Mouse (Mus musculus) lung, adult 2 months (tissue): ENCODE measurements around the gene Apbb2. TPM values are rescaled to one million over a fixed set of nuclear protein-coding genes. Genes with fewer than 3 reads are reported as not detected.

ENCODE experiments used
- DNase-seq: peaks from one replicate; pipeline ENCODE4 v3.0.0; 2022
- H3K4me1 ChIP-seq: fragments of 200-500 bp; 2 replicates; pipeline ENCODE4 v1.6.1; 2011; ENCODE audit warnings: low read length; ENCODE audit not compliant: control insufficient read depth, insufficient read depth
- H3K4me3 ChIP-seq: fragments of 200-500 bp; replicated peaks from 2 replicates; pipeline ENCODE3; 2011; ENCODE audit warnings: low read depth, mild to moderate bottlenecking, control low read depth, low read length; ENCODE audit errors: extremely low read depth
- CTCF ChIP-seq: fragments of 200-500 bp; IDR thresholded peaks from 2 replicates; pipeline ENCODE4 v1.5.1; 2011; ENCODE audit warnings: mild to moderate bottlenecking, low read length, control low read depth; ENCODE audit not compliant: insufficient read depth
- POLR2A ChIP-seq: fragments of 200-500 bp; IDR thresholded peaks from 2 replicates; pipeline ENCODE4 v1.6.1; 2011; ENCODE audit warnings: low read depth, mild to moderate bottlenecking, control low read depth, low read length, borderline replicate concordance; ENCODE audit errors: extremely low read depth
- WGBS: fragments of 180-500 bp; shearing (Covaris S2); methylation state at CpG from one replicate; pipeline ENCODE4 v1.1.7; 2018; 5-methylcytosine and 5-hydroxymethylcytosine counted together
- polyA plus RNA-seq: library from polyadenylated mRNA; depleted of rRNA; stranded (reverse); fragments of >200 nt; gene quantifications from 2 replicates; pipeline ENCODE4 v1.2.3, GENCODE M21; 2012

The Apbb2 gene
- polyA plus RNA-seq, 1 experiment = 24.6 TPM

GRCm38 (mm10) chr5:66367641-66368040, 250.9 kb downstream of the Apbb2 start:
- Histone ChIP-seq H3K4me1 (no peaks in the 10 kb centered on the region; the same call in 1 of the 2 replicates), H3K4me3 (no peak overlapping the region)
- TF ChIP-seq POLR2A (no peak), CTCF (no peak)
- no peak for DNase-seq
- 95% methylated on average over 11 of the region's 11 CpGs for WGBS

- Histone ChIP-seq H3K4me1 (no peaks in the 10 kb centered on the region), H3K4me3 (no peak overlapping the region)
- 50% methylated on average over 18 of the region's 18 CpGs for WGBS
- no peak for DNase-seq
- TF ChIP-seq CTCF (no peak), POLR2A (no peak)
Measured at GRCm38 (mm10) chr5:66363274-66364261, 255.0 kb downstream of the Apbb2 start.

GRCm38 (mm10) chr5:66360739-66361138, 257.8 kb downstream of the Apbb2 start:
- DNase-seq = no peak
- 85% methylated on average over 9 of the region's 9 CpGs for WGBS
- Histone ChIP-seq H3K4me1 (no peaks in the 10 kb centered on the region), H3K4me3 (no peak overlapping the region)
- TF ChIP-seq CTCF = no peak
- TF ChIP-seq POLR2A = no peak

- no peak for DNase-seq
- no peaks in the 10 kb centered on the region for H3K4me1 ChIP-seq
- H3K4me3 ChIP-seq = no peak overlapping the region
- TF ChIP-seq CTCF (no peak), POLR2A (no peak)
- WGBS = 82% methylated on average over 15 of the region's 15 CpGs
Measured at GRCm38 (mm10) chr5:66359742-66360423, 258.7 kb downstream of the Apbb2 start.

GRCm38 (mm10) chr5:66355147-66355546, 263.4 kb downstream of the Apbb2 start:
- H3K4me1 ChIP-seq = no peaks in the 10 kb centered on the region
- no peak for DNase-seq
- TF ChIP-seq CTCF (no peak), POLR2A (no peak)
- H3K4me3 ChIP-seq = no peak overlapping the region
- 92% methylated on average over 3 of the region's 3 CpGs for WGBS

- 65% methylated on average over 3 of the region's 3 CpGs for WGBS
- no peak overlapping the region for H3K4me3 ChIP-seq
- DNase-seq = no peak
- TF ChIP-seq POLR2A (no peak), CTCF (no peak)
- no peaks in the 10 kb centered on the region for H3K4me1 ChIP-seq
Measured at GRCm38 (mm10) chr5:66353876-66354275, 264.7 kb downstream of the Apbb2 start.

GRCm38 (mm10) chr5:66351836-66352390, 266.7 kb downstream of the Apbb2 start:
- Histone ChIP-seq H3K4me3 (no peak overlapping the region), H3K4me1 (no peaks in the 10 kb centered on the region)
- no peak for TF ChIP-seq CTCF
- no peak for TF ChIP-seq POLR2A
- no peak for DNase-seq
- 78% methylated on average over 7 of the region's 7 CpGs for WGBS

- no peak for DNase-seq
- H3K4me1 ChIP-seq = no peaks in the 10 kb centered on the region
- no peak overlapping the region for H3K4me3 ChIP-seq
- 67% methylated on average over 12 of the region's 12 CpGs for whole genome bisulfite sequencing
- TF ChIP-seq POLR2A (no peak), CTCF (no peak)
Measured at GRCm38 (mm10) chr5:66351064-66351463, 267.5 kb downstream of the Apbb2 start.

- H3K4me1 ChIP-seq = no peaks in the 10 kb centered on the region
- TF ChIP-seq POLR2A (no peak), CTCF (no peak)
- 74% methylated on average over 6 of the region's 6 CpGs for WGBS
- DNase-seq = no peak
- no peak overlapping the region for H3K4me3 ChIP-seq
Measured at GRCm38 (mm10) chr5:66350611-66351010, 268.0 kb downstream of the Apbb2 start.
